Mouse (Mus musculus): ENCODE results near the gene Olfr742.

Olfr742 gene

DNA sequence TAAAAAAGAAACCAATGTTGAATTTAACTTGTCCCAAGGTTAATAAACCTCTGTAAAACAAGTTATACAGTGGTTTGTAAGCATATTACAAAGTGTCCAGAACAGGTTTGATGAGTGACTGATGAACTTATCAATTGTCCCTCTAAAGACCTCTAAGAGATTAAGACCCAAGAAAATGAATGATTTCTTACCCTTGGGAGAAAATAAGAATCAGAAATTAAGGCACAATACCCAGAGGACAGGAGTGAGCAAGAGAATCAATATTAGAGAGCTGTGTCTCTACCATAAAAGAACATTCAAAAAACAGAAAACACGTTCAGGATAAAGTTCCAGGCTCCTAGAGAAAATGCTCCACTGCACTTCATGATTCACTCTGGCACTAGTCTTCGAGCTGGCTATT, at the start of gene Olfr742:
Olfr742 (plus strand) TSS at position 301 of the 400 bp plus-strand sequence.
- in situ Hi-C loops (cut with MboI; ENCODE audit: low pct_unique_long_range_greater_than_20kb in 1 of 2, low sequenced_read_pairs in 2 of 2, unreplicated experiment in 1 of 2) = no loop called here

DNA sequence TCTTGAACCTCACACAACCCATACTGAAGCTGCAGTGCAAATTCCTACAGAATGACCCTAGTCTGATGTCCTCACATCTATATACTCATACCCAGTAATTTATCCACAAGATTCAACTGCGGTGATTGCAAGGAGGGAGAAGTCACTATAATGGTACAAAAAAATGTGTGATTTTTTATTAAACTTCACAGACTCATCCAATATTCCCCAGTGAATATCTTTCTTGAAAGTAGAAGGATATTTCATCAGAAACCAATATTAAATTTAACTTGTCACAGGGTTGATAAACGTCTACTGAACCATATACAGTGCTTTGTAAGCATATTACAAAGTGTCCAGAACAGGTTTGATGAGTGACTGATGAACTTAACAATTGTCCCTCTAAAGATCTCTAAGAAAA, 31.0 kb upstream of the Olfr742 start, which contains the start of gene Olfr741:
Olfr741 (plus strand) TSS at position 301 of the 400 bp plus-strand sequence.
- in situ Hi-C loops (cut with MboI; ENCODE audit: low pct_unique_long_range_greater_than_20kb in 1 of 2, low sequenced_read_pairs in 2 of 2, unreplicated experiment in 1 of 2) = no loop called here

DNA sequence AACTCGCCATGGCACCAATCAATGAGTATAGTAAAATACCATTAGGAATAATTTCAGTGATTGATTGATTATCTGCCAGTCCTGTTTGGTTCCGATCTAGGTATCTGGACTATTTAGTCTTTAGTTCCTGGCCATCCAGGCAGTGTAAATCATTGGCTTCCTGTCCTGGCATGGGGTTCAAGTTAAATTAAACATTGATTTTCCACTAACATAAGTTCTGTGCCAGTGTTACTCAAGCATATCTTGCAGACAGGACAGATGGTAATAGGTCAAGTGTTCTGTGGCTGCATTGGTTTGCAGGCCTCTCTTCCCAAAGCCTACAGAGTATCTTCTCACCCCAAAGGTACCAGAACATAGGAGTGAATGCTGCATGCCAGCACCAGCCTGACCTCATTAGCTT, 25.0 kb upstream of the Olfr742 start:
- in situ Hi-C loops (cut with MboI; ENCODE audit: low pct_unique_long_range_greater_than_20kb in 1 of 2, low sequenced_read_pairs in 2 of 2, unreplicated experiment in 1 of 2) = no loop called here

DNA sequence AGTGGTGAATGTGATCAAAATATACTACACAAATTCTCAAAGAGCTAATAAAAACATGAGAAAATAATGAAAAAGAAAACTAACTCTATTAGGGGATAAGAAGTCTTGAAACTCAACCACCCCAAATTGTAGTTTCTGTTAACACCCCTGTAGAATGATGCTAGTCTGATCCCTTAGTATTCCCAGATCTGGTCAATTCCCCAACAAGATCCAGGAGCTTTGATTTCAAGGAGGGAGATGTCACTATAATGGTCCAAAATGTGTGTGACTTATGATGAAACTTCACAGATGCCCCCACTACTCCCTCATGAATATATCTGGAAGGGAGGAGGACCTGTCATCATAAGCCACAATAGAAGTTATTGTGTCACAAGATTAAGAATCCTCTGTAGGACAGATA, 18.1 kb downstream of the Olfr742 start, which contains the start of gene Olfr743:
Olfr743 (plus strand) TSS at position 301 of the 400 bp plus-strand sequence.
- in situ Hi-C loops (cut with MboI; ENCODE audit: low pct_unique_long_range_greater_than_20kb in 1 of 2, low sequenced_read_pairs in 2 of 2, unreplicated experiment in 1 of 2) = no loop called here

DNA sequence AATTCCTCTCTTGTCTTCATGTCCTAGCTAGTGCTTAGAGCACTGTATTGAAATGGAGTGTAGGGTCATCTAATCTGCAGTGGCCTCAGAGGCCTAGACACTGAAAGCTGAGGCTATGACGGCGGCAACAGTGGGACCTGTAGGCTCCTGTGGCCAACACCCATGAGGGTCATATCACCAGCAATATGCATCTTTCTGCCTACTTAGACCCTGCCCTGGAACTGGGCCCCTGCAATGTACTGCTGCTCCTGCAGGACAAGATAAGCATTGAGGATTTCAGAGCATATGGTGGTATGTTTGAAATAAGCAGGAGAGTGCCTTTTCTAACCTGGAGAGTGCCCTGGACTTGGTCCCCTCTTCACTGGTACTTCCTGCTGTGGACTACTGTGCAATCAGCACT, 49.3 kb downstream of the Olfr742 start:
- in situ Hi-C loops (cut with MboI; ENCODE audit: low pct_unique_long_range_greater_than_20kb in 1 of 2, low sequenced_read_pairs in 2 of 2, unreplicated experiment in 1 of 2) = no loop called here
